Mouse (Mus musculus) heart, adult 2 months (tissue): ENCODE measurements around the gene Rnasel.

ENCODE experiments used
- CTCF ChIP-seq: fragments of 200-600 bp; IDR thresholded peaks from 2 replicates; pipeline ENCODE4 v1.8.1; 2022; ENCODE audit warnings: antibody characterized with exemption, mild to moderate bottlenecking, moderate library complexity
- POLR2A ChIP-seq: fragments of 200-500 bp; IDR thresholded peaks from 2 replicates; pipeline ENCODE4 v1.6.1; 2011; ENCODE audit warnings: mild to moderate bottlenecking, low read depth, low read length, control low read depth; ENCODE audit not compliant: insufficient read depth

GRCm38 (mm10) chr1:153767281-153767680, 18.1 kb downstream of the Rnasel start:
- TF ChIP-seq POLR2A (no peak), CTCF (no peak)
